Mouse (Mus musculus) CD4-positive naive resting alpha-beta T cell, adult 76 days (primary cell): Measurements from ENCODE around the gene Klk9. TPM values are rescaled to one million over a fixed set of nuclear protein-coding genes. Genes with fewer than 3 reads are reported as not detected.

Experiments
- total RNA-seq: library from RNA; stranded (reverse); gene quantifications from one replicate; pipeline ENCODE4 v1.2.4, GENCODE M21; 2023

Gene Klk9
- not detected for total RNA-seq

DNA sequence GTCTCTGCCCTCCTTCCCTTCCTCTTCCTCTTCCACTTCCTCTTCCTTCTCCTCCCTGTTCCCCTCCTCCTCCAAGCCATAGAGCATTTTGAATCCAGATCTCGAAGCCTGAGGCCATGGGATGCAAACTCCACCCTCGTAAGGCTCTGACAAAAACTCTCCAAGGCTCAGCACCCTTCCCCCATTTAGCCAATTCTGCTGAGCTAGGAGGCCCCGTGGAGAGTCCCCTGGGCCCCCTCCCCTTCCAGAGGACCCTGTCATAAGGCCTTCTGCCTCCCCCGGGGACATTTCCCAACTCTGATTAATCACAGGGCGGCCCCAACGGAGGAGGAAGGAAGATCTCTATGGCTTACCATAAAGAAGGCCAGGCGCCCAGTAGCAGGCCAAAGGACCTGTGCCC is at the start of gene Klk9:
Gene Klk9 (plus strand): TSS at position 301 of the 400 bp plus-strand sequence.

DNA sequence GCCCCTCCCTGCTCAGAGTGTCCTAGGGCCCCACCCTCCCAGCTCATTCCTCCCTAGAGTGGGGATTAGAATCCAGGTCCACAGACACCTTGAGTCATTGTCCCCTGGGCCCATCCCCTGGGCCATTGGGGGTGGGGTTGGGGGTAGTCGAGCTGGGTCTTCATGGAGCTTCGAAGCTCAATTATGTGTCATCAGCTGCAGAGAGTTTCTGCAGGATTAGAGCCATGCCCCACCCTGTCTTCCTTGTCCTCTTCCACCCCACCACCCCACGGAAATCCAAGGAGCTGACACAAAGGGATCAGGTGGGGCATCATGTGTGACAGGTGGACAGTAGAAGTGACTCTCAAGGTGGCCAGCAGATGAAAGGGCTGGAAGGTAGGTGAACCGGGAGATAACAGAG is 23.1 kb upstream of the Klk9 start, which contains the start of gene Klk12:
Gene Klk12 (plus strand): TSS at position 301 of the 400 bp plus-strand sequence.

GRCm38 (mm10) chr7:43774364-43774763 is 17.3 kb upstream of the Klk9 start, which contains the start of gene Klk11:
Gene Klk11, plus strand, starts transcription at chr7:43774604.

DNA sequence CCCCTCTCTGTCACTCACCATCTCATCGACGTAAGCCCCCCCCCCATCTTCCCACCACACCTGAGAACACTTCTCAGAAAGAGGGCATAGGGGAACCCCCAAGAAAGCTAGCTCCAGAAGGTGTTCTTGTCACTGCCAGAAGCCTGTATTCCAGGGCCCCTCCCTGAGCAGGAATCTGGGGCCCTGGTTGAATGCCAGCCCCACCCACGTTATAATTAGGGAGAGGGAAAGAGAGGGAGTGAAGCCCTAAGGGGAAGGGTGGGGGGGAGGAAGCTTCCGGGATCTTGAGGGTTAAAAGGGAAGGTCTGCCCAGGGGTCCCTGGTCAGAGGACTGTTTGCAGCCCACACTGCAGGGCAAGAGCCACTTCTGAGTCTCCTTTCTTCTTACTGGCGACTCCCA is 10.9 kb upstream of the Klk9 start, which contains the start of gene Klk10:
Gene Klk10 (plus strand): TSS at position 290 of the 400 bp plus-strand sequence.

GRCm38 (mm10) chr7:43797333-43797769 is 5.7 kb downstream of the Klk9 start, which contains the start of gene Klk8:
Gene Klk8, plus strand, starts transcription at chr7:43797577.

DNA sequence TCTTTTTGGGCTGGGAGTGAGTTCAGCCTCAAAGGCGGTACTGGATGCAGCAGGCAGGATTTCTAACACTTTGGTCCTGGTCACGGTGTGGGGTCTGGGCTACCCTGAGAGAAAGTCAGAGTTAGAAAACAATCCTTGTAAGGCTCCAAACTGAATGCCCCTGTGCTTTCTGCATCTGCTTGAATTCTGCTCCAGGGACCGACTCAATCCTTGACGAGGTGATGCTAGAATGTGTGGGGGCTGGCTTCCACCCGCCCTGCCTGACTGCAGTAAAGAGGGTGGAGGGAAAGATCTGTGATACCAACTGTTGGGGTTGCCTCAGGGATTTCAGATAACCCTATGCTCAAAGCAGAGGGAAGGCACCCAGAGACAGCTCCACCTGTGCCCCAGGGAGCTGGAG is 19.3 kb downstream of the Klk9 start, which contains the start of gene Klk7:
Gene Klk7 (plus strand): TSS at position 301 of the 400 bp plus-strand sequence.

DNA sequence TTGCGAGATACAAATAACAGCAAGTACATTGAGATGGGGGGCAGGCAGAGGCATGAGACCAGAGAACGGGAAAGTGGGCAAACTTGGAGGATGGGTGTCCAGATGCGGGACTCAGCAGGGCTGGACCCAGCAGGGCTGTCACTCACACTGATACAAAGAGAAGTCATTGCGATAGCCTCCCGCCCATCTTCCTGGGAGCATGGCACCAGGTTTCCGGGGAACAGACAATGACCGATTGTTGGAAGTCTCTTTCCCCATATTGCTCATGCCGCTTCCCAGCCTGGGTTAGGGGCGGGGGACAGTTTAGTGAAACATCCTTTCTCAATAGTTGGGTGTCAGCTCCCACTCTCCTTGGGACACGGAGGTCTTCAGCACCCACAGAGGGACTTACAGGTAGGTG is 32.5 kb downstream of the Klk9 start, which contains the start of gene Klk6:
Gene Klk6 (plus strand): TSS at position 301 of the 400 bp plus-strand sequence.

GRCm38 (mm10) chr7:43841701-43842100 is 50.0 kb downstream of the Klk9 start, which contains the start of gene Klk5:
Gene Klk5, plus strand, starts transcription at chr7:43841971.

Other genes starting within 250 kb of the Klk9 start
- gene Cd33, start 247.5 kb upstream of the Klk9 start, total RNA-seq: 1.7 TPM
- gene Zfp658, start 229.6 kb upstream of the Klk9 start, total RNA-seq: 4.1 TPM
- gene Zfp719, start 212.3 kb upstream of the Klk9 start, total RNA-seq: 12.8 TPM
- not detected for gene Zfp819, start 184.7 kb upstream of the Klk9 start, total RNA-seq
- not detected for gene Ceacam18, start 157.2 kb upstream of the Klk9 start, total RNA-seq
- gene Siglece, start 131.7 kb upstream of the Klk9 start, total RNA-seq: 4.0 TPM
- 6.6 TPM for gene Ctu1, start 119.9 kb upstream of the Klk9 start, total RNA-seq
- not detected for gene Klk14, start 101.5 kb upstream of the Klk9 start, total RNA-seq
- gene Klk13, start 79.3 kb upstream of the Klk9 start, total RNA-seq: not detected
- gene Klk12, start 23.0 kb upstream of the Klk9 start, total RNA-seq: not detected
- not detected for gene Klk11, start 17.3 kb upstream of the Klk9 start, total RNA-seq
- gene Klk10, start 10.9 kb upstream of the Klk9 start, total RNA-seq: not detected
- 92.4 TPM for gene Klk8, start 5.7 kb downstream of the Klk9 start, total RNA-seq
- gene Klk7, start 19.4 kb downstream of the Klk9 start, total RNA-seq: not detected
- not detected for gene Klk6, start 32.6 kb downstream of the Klk9 start, total RNA-seq
- gene Klk5, start 50.1 kb downstream of the Klk9 start, total RNA-seq: not detected
- gene Klk4, start 89.3 kb downstream of the Klk9 start, total RNA-seq: not detected
- gene Klk15, start 141.8 kb downstream of the Klk9 start, total RNA-seq: not detected
- not detected for gene Klk1b8, start 158.8 kb downstream of the Klk9 start, total RNA-seq
- gene Klk1b1, start 174.9 kb downstream of the Klk9 start, total RNA-seq: not detected
- not detected for gene Klk1b9, start 184.2 kb downstream of the Klk9 start, total RNA-seq
- gene Klk1b11, start 204.0 kb downstream of the Klk9 start, total RNA-seq: not detected
- gene Klk1b26, start 220.3 kb downstream of the Klk9 start, total RNA-seq: not detected